Mouse (Mus musculus) midbrain, embryonic 15.5 days (tissue): ENCODE data around the gene Spef2. TPM values are rescaled to one million over a fixed set of nuclear protein-coding genes. Genes with fewer than 3 reads are reported as not detected.

ENCODE experiments used
- polyA plus RNA-seq: library from polyadenylated mRNA; unstranded; fragments of >200 nt; fragmentation: Nextera tagmentation; extraction: Ambion mirVana; gene quantifications from 2 replicates; pipeline ENCODE4 v1.2.1, GENCODE M21; 2015

Gene Spef2
- polyA plus RNA-seq, 1 experiment from 2014 or later, result 1.6 TPM

Other genes starting within 250 kb of the Spef2 start
- not detected in 2 replicates for gene Il7r, start 218.7 kb downstream of the Spef2 start, polyA plus RNA-seq